In the genomic region with DNA sequence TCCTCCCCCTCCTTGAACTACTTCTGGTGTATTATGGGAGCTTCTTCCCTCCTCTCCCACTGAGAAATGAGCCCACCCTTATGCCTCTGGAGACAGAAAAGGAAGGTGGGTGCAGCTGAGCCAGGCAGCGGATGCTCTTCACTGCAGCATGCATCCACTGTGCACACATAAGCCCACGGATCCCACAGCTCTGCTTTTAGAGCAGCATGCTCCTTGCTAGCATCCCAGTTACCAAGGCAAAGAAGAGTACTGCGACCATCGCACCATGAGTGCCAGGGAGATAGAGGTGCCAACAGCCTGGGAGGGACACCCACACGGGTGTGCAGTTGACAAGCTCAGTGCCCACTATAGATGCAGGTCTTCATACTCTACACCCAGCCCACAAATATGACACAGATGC, we compare ENCODE assay signal across 25 mouse cellular contexts. TPM values are rescaled to one million over a fixed set of nuclear protein-coding genes. Genes with fewer than 3 reads are reported as not detected.
A peak's percentile ranks its signal among the peaks of the same experiment; 100 is the strongest.
DNase-seq lines count a peak whose midpoint lies in the region; ATAC-seq and TF ChIP-seq lines count a peak whose summit lies in the region.
"Had no signal": no experiment of that assay in that cellular context is flagged by ENCODE, and none has a peak within 500 bp of the region (broad histone marks: within the 10 kb centered on the region; RNA-seq: fewer than 3 reads in every experiment).

No protein-coding gene starts in this region.

- no peak for TF ChIP-seq CTCF in lung, postnatal 0 days (IDR thresholded peaks at IDR 0.05)

- no peaks in the 10 kb centered on the region for H3K36me3 ChIP-seq in intestine, embryonic 16.5 days (ENCODE audit: control insufficient read depth, insufficient read depth, low read length)
- H3K36me3 ChIP-seq in lung, postnatal 0 days (ENCODE audit: insufficient read depth, low read length): no peaks in the 10 kb centered on the region
- H3K36me3 ChIP-seq: embryonic facial prominence, embryonic 10.5 days; heart, embryonic 12.5 days; hindbrain, embryonic 15.5 days; midbrain, embryonic 10.5 days; neural tube, embryonic 13.5 days; stomach, embryonic 15.5 days had no signal

- no peak overlapping the region for H3K9ac ChIP-seq in intestine, embryonic 16.5 days (ENCODE audit: low read depth, low read length)
- H3K9ac ChIP-seq in lung, postnatal 0 days (replicated peaks; ENCODE audit: low read depth): no peak overlapping the region
- H3K9ac ChIP-seq: heart, embryonic 12.5 days; hindbrain, embryonic 15.5 days; neural tube, embryonic 13.5 days; stomach, embryonic 15.5 days had no signal

- no peak overlapping the region for H3K4me2 ChIP-seq in intestine, embryonic 16.5 days (ENCODE audit: low read depth, low read length)
- no peak overlapping the region for H3K4me2 ChIP-seq in lung, postnatal 0 days (replicated peaks; ENCODE audit: low read depth, low read length)
- H3K4me2 ChIP-seq: heart, embryonic 12.5 days; hindbrain, embryonic 15.5 days; neural tube, embryonic 13.5 days; stomach, embryonic 15.5 days had no signal

- peaks cover 3% of the 10 kb centered on the region for H3K4me1 ChIP-seq in intestine, embryonic 16.5 days (ENCODE audit: control insufficient read depth, insufficient read depth, low read length)
- 0 out of 2 replicates have a peak, but pooled peaks cover 3% of the 10 kb centered on the region for H3K4me1 ChIP-seq in lung, postnatal 0 days (ENCODE audit: insufficient read depth, low read depth, low read length)

- 90% methylated on average over 5 of the region's 5 CpGs for WGBS in intestine, embryonic 16.5 days
- WGBS in lung, postnatal 0 days: 84% methylated on average over 5 of the region's 5 CpGs

- no peak for TF ChIP-seq EP300 in lung, postnatal 0 days (IDR thresholded peaks at IDR 0.05)

- peaks cover 22% of the 10 kb centered on the region for H3K27me3 ChIP-seq in intestine, embryonic 16.5 days (replicated peaks; ENCODE audit: control insufficient read depth, insufficient read depth, low read length)
- peaks cover 9% of the 10 kb centered on the region; the same call in 1 of the 2 replicates for H3K27me3 ChIP-seq in lung, postnatal 0 days (replicated peaks; ENCODE audit: insufficient read depth, low read length)

- H3K4me3 ChIP-seq in intestine, embryonic 16.5 days (ENCODE audit: low read length): no peak overlapping the region
- no peak overlapping the region for H3K4me3 ChIP-seq in lung, postnatal 0 days (ENCODE audit: low read depth, low read length)
- H3K4me3 ChIP-seq: embryonic facial prominence, embryonic 10.5 days; erythroblast, embryonic 14.5 days; heart, embryonic 12.5 days; hindbrain, embryonic 15.5 days; midbrain, embryonic 10.5 days; neural tube, embryonic 13.5 days; stomach, embryonic 15.5 days had no signal

- peak; percentile 67 for DNase-seq in cerebellum, adult 9-11 months
- no peak for DNase-seq in cerebellum, postnatal 4 days (ENCODE audit: low spot score in 2 of 2)
- DNase-seq in left cerebral cortex, adult 18-20 months (ENCODE audit: low spot score in 2 of 2): peak; percentile 50 to 72
- no peak for DNase-seq in left cerebral cortex, postnatal 4 days
- peak; percentile 69 to 79 for DNase-seq in left cerebral cortex, postnatal 14 days (ENCODE audit: low spot score in 2 of 2)
- DNase-seq in right cerebral cortex, postnatal 36 days (ENCODE audit: low spot score in 2 of 2): peak; percentile 69 to 85
- DNase-seq in lung, postnatal 0 days (ENCODE audit: low spot score): no peak
- DNase-seq: adrenal gland, postnatal 10 days; gastrocnemius, postnatal 36 days; kidney, postnatal 14 days; layer of hippocampus, postnatal 36 days; lung, adult 18-20 months; lung, postnatal 4 days had no signal

- no peaks in the 10 kb centered on the region for H3K9me3 ChIP-seq in intestine, embryonic 16.5 days (ENCODE audit: control insufficient read depth, low read length)
- no peaks in the 10 kb centered on the region for H3K9me3 ChIP-seq in lung, postnatal 0 days (ENCODE audit: low read length)
- H3K9me3 ChIP-seq: embryonic facial prominence, embryonic 10.5 days; heart, embryonic 12.5 days; hindbrain, embryonic 15.5 days; midbrain, embryonic 10.5 days; neural tube, embryonic 13.5 days; stomach, embryonic 15.5 days had no signal

- intact Hi-C loops in left cerebral cortex, postnatal 4 days (cut with DNase I): no loop called here
- intact Hi-C loops in left cerebral cortex, postnatal 14 days (cut with DNase I): no loop called here

- ATAC-seq in intestine, embryonic 16.5 days: no peak
- no peak for ATAC-seq in lung, postnatal 0 days
- ATAC-seq: forebrain, embryonic 16.5 days; intestine, postnatal 0 days had no signal

- no peak overlapping the region for H3K27ac ChIP-seq in intestine, embryonic 16.5 days (ENCODE audit: low read length)
- H3K27ac ChIP-seq in lung, postnatal 0 days (ENCODE audit: low read length): no peak overlapping the region
- H3K27ac ChIP-seq: embryonic facial prominence, embryonic 10.5 days; hindbrain, embryonic 15.5 days; midbrain, embryonic 10.5 days; neural tube, embryonic 13.5 days; stomach, embryonic 15.5 days had no signal

RNA-seq across cellular contexts. Expression of a gene that starts 2.4 kb away (rescaled TPM):
- 10 to 100 TPM; 77.5 to 84.7 TPM for total RNA-seq in left cerebral cortex, adult 18-20 months (2021)
- 1 to 10 TPM; 7.3 to 7.7 TPM for total RNA-seq in left cerebral cortex, postnatal 4 days (2021)
- 10 to 100 TPM; 58.3 to 66.1 TPM for total RNA-seq in left cerebral cortex, postnatal 14 days (2021)
- 0.11 and 0.15 TPM in 2 replicates for polyA plus RNA-seq in intestine, embryonic 16.5 days (2015; fragmentation: Nextera tagmentation; extraction: Ambion mirVana)
- polyA plus RNA-seq in lung, postnatal 0 days (2015; fragmentation: Nextera tagmentation; extraction: Ambion mirVana): 0.24 and 0.68 TPM in 2 replicates
- total RNA-seq: heart, postnatal 25 days had no signal
- polyA plus RNA-seq: embryonic facial prominence, embryonic 10.5 days; erythroblast, embryonic 14.5 days; heart, embryonic 12.5 days; midbrain, embryonic 10.5 days; stomach, embryonic 15.5 days had no signal

RNA-seq across cellular contexts. Expression of a gene that starts 13.5 kb away (rescaled TPM):
- 10 to 100 TPM; 12.0 to 13.1 TPM for total RNA-seq in left cerebral cortex, adult 18-20 months (2021)
- 1 to 10 TPM; 6.4 to 6.6 TPM for total RNA-seq in left cerebral cortex, postnatal 4 days (2021)
- total RNA-seq in left cerebral cortex, postnatal 14 days (2021): 10 to 100 TPM; 11.2 to 11.7 TPM
- 1.4 and 1.5 TPM in 2 replicates for polyA plus RNA-seq in intestine, embryonic 16.5 days (2015; fragmentation: Nextera tagmentation; extraction: Ambion mirVana)
- polyA plus RNA-seq in lung, postnatal 0 days (2015; fragmentation: Nextera tagmentation; extraction: Ambion mirVana): 1.4 and 1.5 TPM in 2 replicates
- polyA plus RNA-seq: erythroblast, embryonic 14.5 days had no signal

RNA-seq across cellular contexts. Expression of a gene that starts 34.3 kb away (rescaled TPM):
- total RNA-seq in left cerebral cortex, adult 18-20 months (2021): 100 to 1,000 TPM; 216 to 223 TPM
- 100 to 1,000 TPM; 131 to 136 TPM for total RNA-seq in left cerebral cortex, postnatal 4 days (2021)
- total RNA-seq in left cerebral cortex, postnatal 14 days (2021): 100 to 1,000 TPM; 204 to 214 TPM
- polyA plus RNA-seq in intestine, embryonic 16.5 days (2015; fragmentation: Nextera tagmentation; extraction: Ambion mirVana): 32.8 and 38.7 TPM in 2 replicates
- 23.4 and 33.7 TPM in 2 replicates for polyA plus RNA-seq in lung, postnatal 0 days (2015; fragmentation: Nextera tagmentation; extraction: Ambion mirVana)
- total RNA-seq: monocyte, adult 5-6 weeks had no signal

Comparison
In these comparisons a context has a peak if more than half of its experiments do, and no peak if none do; other contexts are left out.
1. DNase-seq: peak in cerebellum, adult 9-11 months (single experiment), left cerebral cortex, adult 18-20 months (2 of 2), left cerebral cortex, postnatal 14 days (2 of 2) and right cerebral cortex, postnatal 36 days (2 of 2); none in cerebellum, postnatal 4 days (0 of 2), left cerebral cortex, postnatal 4 days (single experiment) and lung, postnatal 0 days (single experiment).
2. RNA of a gene that starts 2.4 kb away (total RNA-seq): 77.5 to 84.7 TPM in left cerebral cortex, adult 18-20 months and 58.3 to 66.1 TPM in left cerebral cortex, postnatal 14 days; 7.3 to 7.7 TPM in left cerebral cortex, postnatal 4 days; every median in the first group is over 4 times any median in the second.